ENCODE assay signal across 8 mouse cellular contexts in the genomic region with DNA sequence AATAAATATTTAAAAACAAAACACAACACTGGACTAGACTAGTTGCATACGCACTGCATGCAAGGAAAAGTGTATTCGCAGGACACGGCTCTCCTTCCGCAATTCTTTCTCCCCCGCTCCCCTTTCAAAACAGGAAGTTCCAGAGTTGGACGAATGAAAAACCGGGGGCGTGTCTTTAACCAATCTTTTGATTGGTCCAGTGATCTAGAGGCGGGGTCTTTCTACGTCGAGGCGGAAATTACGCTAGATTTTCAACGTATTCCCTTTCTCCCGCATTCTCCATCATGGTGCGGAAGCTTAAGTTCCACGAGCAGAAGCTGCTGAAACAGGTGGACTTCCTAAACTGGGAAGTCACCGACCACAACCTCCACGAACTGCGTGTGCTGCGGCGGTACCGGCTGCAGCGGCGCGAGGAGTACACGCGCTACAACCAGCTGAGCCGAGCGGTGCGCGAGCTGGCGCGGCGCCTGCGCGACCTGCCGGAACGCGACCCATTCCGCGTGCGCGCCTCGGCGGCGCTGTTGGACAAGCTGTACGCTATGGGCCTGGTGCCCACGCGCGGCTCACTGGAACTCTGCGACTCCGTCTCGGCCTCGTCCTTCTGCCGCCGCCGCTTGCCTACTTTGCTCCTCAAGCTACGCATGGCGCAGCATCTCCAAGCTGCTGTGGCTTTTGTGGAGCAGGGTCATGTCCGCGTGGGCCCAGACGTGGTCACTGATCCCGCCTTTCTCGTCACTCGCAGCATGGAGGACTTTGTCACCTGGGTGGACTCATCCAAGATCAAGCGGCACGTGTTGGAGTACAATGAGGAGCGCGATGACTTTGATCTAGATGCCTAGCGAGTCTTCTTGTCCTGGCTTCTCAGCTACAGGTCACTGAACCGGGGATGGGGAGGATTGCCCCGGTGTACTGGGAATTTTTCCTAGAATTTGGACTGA. TPM values are rescaled to one million over a fixed set of nuclear protein-coding genes. Genes with fewer than 3 reads are reported as not detected.
DNase-seq lines count a peak whose midpoint lies in the region; ATAC-seq lines count a peak whose summit lies in the region.

Gene Imp3 (plus strand): TSS at position 253 of the 938 bp plus-strand sequence.

- no peaks in the 10 kb centered on the region for H3K4me1 ChIP-seq in brown adipose tissue, adult 24 weeks (ENCODE audit: control insufficient read depth, insufficient read depth, insufficient read length, low read length)
- H3K4me1 ChIP-seq in heart, embryonic 13.5 days: peaks cover 22% of the 10 kb centered on the region
- H3K4me1 ChIP-seq in liver, embryonic 12.5 days: peaks cover 27% of the 10 kb centered on the region
- H3K4me1 ChIP-seq in stomach, embryonic 15.5 days: peaks cover 13% of the 10 kb centered on the region; the same call in 1 of the 2 replicates

- peak within 1 kb of the TSS; percentile 91 for H3K4me3 ChIP-seq in brown adipose tissue, adult 24 weeks (ENCODE audit: insufficient read depth, low read depth, low read length)
- H3K4me3 ChIP-seq in heart, embryonic 13.5 days: peak within 1 kb of the TSS; percentile 90
- peak within 1 kb of the TSS; percentile 94 for H3K4me3 ChIP-seq in liver, embryonic 12.5 days
- peak within 1 kb of the TSS; percentile 87 for H3K4me3 ChIP-seq in stomach, embryonic 15.5 days (replicated peaks)

- H3K9me3 ChIP-seq in heart, embryonic 13.5 days: no peaks in the 10 kb centered on the region
- no peaks in the 10 kb centered on the region for H3K9me3 ChIP-seq in liver, embryonic 12.5 days (replicated peaks)
- H3K9me3 ChIP-seq in stomach, embryonic 15.5 days: no peaks in the 10 kb centered on the region

- DNase-seq in CD4-positive, CD25-positive, alpha-beta regulatory T cell, adult 2 months (ENCODE audit: low read depth, low spot score): peak; percentile 93
- peak; percentile 84 for DNase-seq in fat pad, adult 2 months (ENCODE audit: extremely low read depth, low read depth, low spot score)
- DNase-seq in kidney, postnatal 10 days: peak; percentile 92
- peak; percentile 87 to 89 for DNase-seq in natural killer cell, adult 2 months (ENCODE audit: low spot score in 2 of 2)

- under 1% methylated on average over 73 of the region's 73 CpGs for WGBS in heart, embryonic 13.5 days
- under 1% methylated on average over 73 of the region's 73 CpGs for WGBS in liver, embryonic 12.5 days (ENCODE audit: insufficient replicate concordance)
- WGBS in stomach, embryonic 15.5 days: under 1% methylated on average over 73 of the region's 73 CpGs

- ATAC-seq in heart, embryonic 13.5 days (ENCODE audit: extremely low read depth, insufficient number of reproducible peaks, low FRiP score, low TSS enrichment): peak; percentile 84
- ATAC-seq in liver, embryonic 12.5 days: peak; percentile 91
- peak; percentile 89 for ATAC-seq in stomach, embryonic 15.5 days (ENCODE audit: insufficient read depth, low FRiP score, low read depth)

- H3K9ac ChIP-seq in heart, embryonic 13.5 days: peak within 1 kb of the TSS; percentile 94
- peak within 1 kb of the TSS; percentile 85 for H3K9ac ChIP-seq in liver, embryonic 12.5 days
- H3K9ac ChIP-seq in stomach, embryonic 15.5 days: peak within 1 kb of the TSS; percentile 92

- no peaks in the 10 kb centered on the region for H3K27me3 ChIP-seq in heart, embryonic 13.5 days (replicated peaks)
- H3K27me3 ChIP-seq in liver, embryonic 12.5 days (replicated peaks): peaks cover 6% of the 10 kb centered on the region; the same call in 1 of the 2 replicates
- H3K27me3 ChIP-seq in stomach, embryonic 15.5 days (replicated peaks): no peaks in the 10 kb centered on the region

- 0 out of 2 replicates have a peak, but pooled peaks cover 7% of the 10 kb centered on the region for H3K36me3 ChIP-seq in heart, embryonic 13.5 days
- peaks cover 13% of the 10 kb centered on the region; the same call in 1 of the 2 replicates for H3K36me3 ChIP-seq in liver, embryonic 12.5 days
- H3K36me3 ChIP-seq in stomach, embryonic 15.5 days: no peaks in the 10 kb centered on the region

- peak within 1 kb of the TSS; percentile 90 for H3K27ac ChIP-seq in brown adipose tissue, adult 24 weeks (replicated peaks; ENCODE audit: low read depth, low read length)
- peak within 1 kb of the TSS; percentile 94 for H3K27ac ChIP-seq in heart, embryonic 13.5 days (replicated peaks)
- peak within 1 kb of the TSS; percentile 88 for H3K27ac ChIP-seq in liver, embryonic 12.5 days
- H3K27ac ChIP-seq in stomach, embryonic 15.5 days: peak within 1 kb of the TSS; percentile 94

- H3K4me2 ChIP-seq in heart, embryonic 13.5 days: peak within 1 kb of the TSS; percentile 97
- H3K4me2 ChIP-seq in liver, embryonic 12.5 days: peak within 1 kb of the TSS; percentile 95
- peak within 1 kb of the TSS; percentile 84 for H3K4me2 ChIP-seq in stomach, embryonic 15.5 days

RNA-seq across cellular contexts. Expression of gene Imp3, which starts in this region (rescaled TPM):
- 52.9 and 57.6 TPM in 2 replicates for polyA plus RNA-seq in brown adipose tissue, adult 24 weeks (2012; ENCODE audit: insufficient read depth, insufficient read length, missing spikeins)
- 61.8 and 63.2 TPM in 2 replicates for polyA plus RNA-seq in heart, embryonic 13.5 days (2015; fragmentation: Nextera tagmentation; extraction: Ambion mirVana)
- 71.1 and 76.1 TPM in 2 replicates for polyA plus RNA-seq in liver, embryonic 12.5 days (2016; fragmentation: Nextera tagmentation; extraction: Ambion mirVana)
- polyA plus RNA-seq in stomach, embryonic 15.5 days (2015; fragmentation: Nextera tagmentation; extraction: Ambion mirVana): 79.3 and 86.5 TPM in 2 replicates

Comparison
In these comparisons a context has a peak if more than half of its experiments do, and no peak if none do; other contexts are left out.
1. Peak in every context shown above with its lines: DNase-seq, ATAC-seq, H3K4me3 ChIP-seq and H3K27ac ChIP-seq.